Mouse (Mus musculus): Measurements from ENCODE around the gene Fgfr2.
A peak's percentile ranks its signal among the peaks of the same experiment; 100 is the strongest.

The Fgfr2 gene

GRCm38 (mm10) chr7:130307036-130307435, 2816.1 kb downstream of the Fgfr2 start:
- DNase-seq (ENCODE audit: low spot score): no peak

DNA sequence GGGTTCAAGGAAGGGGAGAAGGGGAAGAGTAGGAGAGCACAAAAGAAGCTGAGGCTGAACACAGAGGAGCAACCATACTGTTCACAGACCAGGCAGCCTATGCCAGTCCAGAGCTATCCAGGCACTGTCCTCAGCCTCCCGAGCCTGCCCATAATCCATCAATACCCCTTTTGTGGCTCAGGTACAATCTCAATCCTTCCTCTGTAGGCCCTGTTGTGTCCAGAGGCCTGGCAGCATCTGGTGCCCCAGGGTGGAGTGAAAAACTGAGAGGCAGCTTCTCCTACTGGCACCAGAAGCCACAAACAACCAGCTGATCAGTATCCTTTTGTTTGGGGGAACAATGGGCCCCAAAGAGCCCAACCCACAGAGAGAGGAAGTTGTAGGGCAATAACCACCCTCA, 2818.5 kb downstream of the Fgfr2 start:
- DNase-seq (ENCODE audit: low spot score): no peak

DNA sequence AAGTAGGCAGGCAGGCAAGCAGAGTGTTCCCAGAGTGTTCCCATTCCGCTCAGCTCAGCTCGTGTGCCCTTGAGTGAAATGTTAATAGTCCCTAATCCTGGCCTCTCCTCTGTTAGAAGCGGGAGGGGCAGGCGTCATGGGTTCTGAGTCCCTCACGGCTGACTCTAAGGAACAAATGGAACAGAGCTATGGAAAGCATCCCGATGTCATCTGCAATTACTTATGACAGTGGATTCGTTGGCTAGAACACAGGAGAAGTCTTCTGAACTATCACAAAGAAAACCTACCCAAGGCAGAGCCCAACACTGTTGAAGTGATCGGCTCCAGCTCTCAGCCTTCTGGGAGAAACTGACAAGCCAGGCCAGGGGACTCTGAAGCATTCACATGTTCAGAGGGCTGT, 2819.7 kb downstream of the Fgfr2 start:
- no peak for DNase-seq (ENCODE audit: low spot score)

DNA sequence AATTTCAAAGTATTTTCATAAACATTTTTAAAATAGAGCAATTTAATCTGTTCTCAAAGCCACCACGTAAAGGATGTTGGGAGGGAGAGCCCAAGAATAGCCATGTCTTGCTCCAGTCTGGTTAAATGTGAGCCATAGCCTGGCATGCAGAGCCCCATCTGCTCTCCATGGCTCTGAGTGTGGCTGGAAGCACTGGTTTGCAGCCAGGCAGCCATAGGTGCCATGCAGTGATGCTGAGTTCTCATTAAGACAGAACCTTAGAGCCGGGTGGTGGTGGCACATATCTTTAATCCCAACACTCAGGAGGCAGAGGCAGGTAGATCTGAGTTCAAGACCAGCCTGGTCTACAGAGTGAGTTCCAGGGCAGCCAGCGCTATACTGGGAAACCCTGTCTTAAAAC, 2822.5 kb downstream of the Fgfr2 start:
- no peak for DNase-seq (ENCODE audit: low spot score)

DNA sequence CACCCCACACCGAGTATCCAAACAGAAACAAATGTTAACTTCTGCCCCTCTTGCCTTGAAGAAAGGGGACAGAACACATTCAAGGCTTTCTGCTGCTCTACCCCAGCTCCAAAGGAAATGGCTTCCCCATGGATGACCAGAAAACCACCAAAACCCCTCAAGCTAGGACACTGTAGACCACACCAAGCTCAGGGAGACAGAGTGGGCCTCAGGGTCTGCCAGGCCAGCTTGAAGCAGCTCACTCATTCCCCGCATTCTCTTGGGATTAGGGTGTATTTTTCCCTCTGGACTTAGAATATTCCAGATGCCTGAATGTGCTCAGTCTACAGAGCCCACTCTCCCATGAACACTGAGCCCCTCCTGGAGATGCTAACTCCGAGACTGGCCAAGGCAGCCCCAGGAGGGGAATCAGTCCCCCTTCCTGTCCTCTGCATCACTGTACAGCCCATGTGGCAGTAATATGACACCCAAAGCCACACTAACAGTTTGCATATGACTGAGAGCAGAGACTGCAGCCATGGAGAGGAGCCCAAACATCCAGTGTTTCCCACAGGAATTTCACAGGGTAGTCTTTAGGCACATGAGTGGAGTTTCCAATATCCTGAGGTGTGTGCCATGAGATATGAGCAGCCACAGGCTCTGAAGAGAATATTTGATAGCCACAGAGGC, 2824.1 kb downstream of the Fgfr2 start:
- no peak for DNase-seq (ENCODE audit: low spot score)

- DNase-seq (ENCODE audit: low spot score): no peak
Measured at GRCm38 (mm10) chr7:130291179-130291578, 2832.0 kb downstream of the Fgfr2 start.

- no peak for DNase-seq (ENCODE audit: low spot score)
Measured at GRCm38 (mm10) chr7:130289428-130289790, 2833.7 kb downstream of the Fgfr2 start.

DNA sequence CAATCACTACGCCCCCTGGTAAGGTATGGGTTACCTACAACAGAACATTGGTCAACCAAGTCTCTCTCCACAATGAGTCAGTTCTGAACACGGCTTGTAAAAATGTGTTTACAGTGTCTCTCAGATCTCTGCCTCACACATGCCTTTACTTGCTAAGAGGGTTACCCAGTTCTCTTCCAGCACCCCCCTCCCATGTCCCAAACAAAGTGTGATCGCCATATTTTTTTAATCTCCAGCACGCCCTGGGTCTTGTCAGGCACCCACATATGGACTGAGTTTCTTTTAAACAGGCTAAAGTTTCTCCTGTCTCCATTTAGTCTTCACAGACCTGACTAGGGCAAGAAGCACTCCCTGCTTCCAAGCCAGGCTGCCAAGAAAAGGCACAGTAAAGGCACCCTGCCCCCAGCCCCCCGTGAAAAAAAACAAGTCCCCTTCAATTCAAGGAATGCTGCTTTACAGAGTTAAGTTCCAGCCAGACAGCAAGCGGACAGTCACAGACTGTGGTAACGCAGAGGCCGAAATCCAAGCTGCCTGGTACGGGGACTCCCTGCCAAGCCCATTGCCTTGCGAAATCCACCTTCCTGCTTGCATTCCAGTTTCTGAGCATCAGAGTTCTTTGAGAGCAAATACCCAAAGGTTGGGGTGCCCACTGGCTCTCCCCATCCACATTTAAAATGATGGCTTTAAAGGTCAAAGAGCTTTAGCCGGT, 2834.3 kb downstream of the Fgfr2 start:
- no peak for DNase-seq (ENCODE audit: low spot score)

GRCm38 (mm10) chr7:130288248-130288647, 2834.9 kb downstream of the Fgfr2 start:
- no peak for DNase-seq (ENCODE audit: low spot score)

GRCm38 (mm10) chr7:130278738-130279705, 2844.1 kb downstream of the Fgfr2 start:
- DNase-seq (ENCODE audit: low spot score): no peak

DNA sequence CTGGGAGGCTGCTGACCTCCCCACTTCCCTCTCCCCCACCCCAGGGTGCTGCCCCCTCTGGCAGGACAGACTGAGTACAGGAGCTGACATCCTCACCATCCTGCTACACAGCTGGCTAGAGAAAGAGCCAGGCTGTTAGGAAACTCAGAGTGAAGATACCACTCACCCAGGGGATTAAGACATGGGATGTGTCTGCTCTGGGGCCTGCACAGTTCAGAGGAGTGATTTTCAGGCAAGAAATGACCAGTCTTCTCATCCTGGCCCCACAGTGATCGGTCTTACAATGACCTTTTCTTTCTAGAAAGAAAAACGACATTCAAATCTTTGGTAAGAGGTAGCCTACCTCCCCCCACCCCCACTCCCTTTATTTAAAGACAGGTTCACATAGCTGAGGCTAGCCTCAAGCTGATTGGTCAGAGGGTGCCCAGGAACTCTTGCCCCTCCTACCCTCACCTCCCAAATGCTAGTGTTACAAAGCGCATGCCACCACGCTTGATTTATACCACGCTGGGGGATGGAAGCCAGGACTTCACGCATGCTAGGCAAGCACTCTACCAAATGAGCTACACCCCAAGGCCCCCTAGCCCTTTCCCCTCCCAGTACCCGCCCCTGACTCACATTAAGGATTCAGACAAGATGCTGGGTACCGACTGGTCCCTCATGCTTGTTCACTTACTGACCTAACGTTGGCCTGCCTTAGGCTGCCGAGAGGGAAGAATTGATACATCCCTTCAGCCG, 2845.0 kb downstream of the Fgfr2 start:
- DNase-seq (ENCODE audit: low spot score): no peak

DNA sequence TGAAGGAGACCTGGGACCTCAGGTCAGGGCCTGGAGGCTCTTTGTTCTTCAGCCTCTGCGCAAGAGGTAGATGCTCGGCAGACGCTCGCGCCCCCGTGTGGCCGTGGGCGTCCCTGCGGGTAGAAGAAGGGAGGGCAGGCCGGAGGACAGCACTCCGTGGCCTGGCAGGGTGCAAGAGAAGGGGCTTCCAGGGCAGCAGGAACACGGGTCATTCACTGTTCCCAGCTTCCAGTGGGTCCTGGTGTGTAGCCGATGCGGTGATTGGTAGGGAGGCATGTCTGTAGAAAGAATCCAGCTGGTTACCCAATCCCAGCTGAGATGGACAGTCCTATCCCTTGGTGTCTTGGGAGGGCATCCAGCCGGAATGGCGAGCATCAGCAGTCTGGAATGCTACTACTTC, 2849.9 kb downstream of the Fgfr2 start:
- DNase-seq (ENCODE audit: low spot score): peak; percentile 78

- no peak for DNase-seq (ENCODE audit: low spot score)
Measured at GRCm38 (mm10) chr7:130270807-130271206, 2852.3 kb downstream of the Fgfr2 start.

GRCm38 (mm10) chr7:130269124-130269867, 2853.9 kb downstream of the Fgfr2 start:
- no peak for DNase-seq (ENCODE audit: low spot score)

GRCm38 (mm10) chr7:130267099-130267498, 2856.1 kb downstream of the Fgfr2 start:
- DNase-seq (ENCODE audit: low spot score): no peak

- DNase-seq (ENCODE audit: low spot score): peak; percentile 83
Measured at GRCm38 (mm10) chr7:130266166-130266490, 2857.0 kb downstream of the Fgfr2 start.

- DNase-seq (ENCODE audit: low spot score): no peak
Measured at GRCm38 (mm10) chr7:130265319-130266165, 2857.6 kb downstream of the Fgfr2 start.

- DNase-seq (ENCODE audit: low spot score): peak; percentile 56
Measured at GRCm38 (mm10) chr7:130264616-130265318, 2858.4 kb downstream of the Fgfr2 start.

DNA sequence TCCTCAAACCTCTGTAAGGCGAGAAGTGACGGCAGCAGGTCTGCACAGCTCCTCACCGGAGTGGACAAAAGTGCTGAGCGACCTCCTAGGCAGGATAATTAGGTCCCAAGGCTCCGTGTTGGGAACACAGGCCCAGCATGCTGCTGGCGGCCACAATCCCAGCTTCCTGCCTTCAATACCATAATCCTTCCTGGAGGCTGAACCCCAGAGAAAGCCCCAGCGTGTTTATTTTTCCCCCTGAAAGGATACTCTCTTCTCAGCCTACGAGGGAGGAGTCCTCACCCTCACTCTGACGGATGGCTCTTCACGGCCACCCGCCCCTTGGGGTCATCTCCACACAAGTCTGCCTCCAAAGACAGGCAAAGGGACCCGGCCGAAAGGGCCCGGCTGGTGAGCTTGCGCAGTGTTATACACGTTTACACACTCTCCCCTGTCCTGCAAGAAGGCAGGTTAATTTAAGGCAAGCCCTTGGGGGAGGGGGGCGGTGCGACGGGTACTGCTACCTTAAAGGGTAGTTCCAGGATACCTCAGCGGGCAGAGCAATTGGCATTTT, 2859.3 kb downstream of the Fgfr2 start:
- no peak for DNase-seq (ENCODE audit: low spot score)

- no peak for DNase-seq (ENCODE audit: low spot score)
Measured at GRCm38 (mm10) chr7:130263233-130263594, 2859.9 kb downstream of the Fgfr2 start.

Data from ovary, postnatal 14 days (tissue).